Mouse (Mus musculus): ENCODE measurements around the gene Elovl6.

Elovl6 gene

GRCm38 (mm10) chr3:129647312-129647711, 115.2 kb downstream of the Elovl6 start:
- DNase-seq (ENCODE audit: low read depth): no peak

DNA sequence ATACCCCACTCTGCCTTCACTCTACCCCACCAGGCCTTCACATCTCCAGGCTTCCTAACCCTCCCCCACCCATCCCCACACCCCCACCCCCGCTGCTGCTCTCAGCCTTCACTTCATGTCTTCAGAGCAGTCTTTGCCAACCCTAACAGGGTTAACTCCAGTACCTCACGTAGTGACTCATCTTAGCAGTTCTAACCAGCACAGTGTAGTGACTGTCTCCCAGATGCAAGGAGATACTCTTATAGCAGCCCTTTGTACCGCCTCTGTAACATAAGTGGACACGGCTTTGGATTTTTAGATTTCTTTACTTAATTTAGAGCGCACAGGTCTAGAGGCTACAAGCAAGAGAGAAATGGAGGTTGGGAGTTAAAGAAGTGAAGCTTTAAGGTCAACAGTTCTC, 116.4 kb downstream of the Elovl6 start:
- DNase-seq (ENCODE audit: low read depth): no peak

- peak; percentile 24 for DNase-seq (ENCODE audit: low read depth)
These were observed 117.6 kb downstream of the Elovl6 start for GRCm38 (mm10) chr3:129649586-129650292.

DNA sequence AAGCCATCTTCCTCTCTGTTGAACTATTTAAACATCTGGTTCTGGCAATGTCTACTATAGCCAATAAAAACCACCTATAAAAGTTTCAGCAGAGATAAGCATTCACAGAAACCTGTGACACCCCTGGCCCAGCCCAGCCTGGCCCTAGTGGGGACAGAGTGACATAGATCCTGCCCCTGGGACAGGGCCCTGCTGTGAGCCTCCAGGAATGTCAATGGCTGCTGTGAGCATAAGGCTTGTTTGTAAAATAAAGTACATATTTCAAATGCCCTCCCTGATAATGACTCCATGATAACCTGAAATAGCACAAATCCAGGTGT, 118.1 kb downstream of the Elovl6 start:
- DNase-seq (ENCODE audit: low read depth): no peak

GRCm38 (mm10) chr3:129650931-129651330, 118.8 kb downstream of the Elovl6 start:
- no peak for DNase-seq (ENCODE audit: low read depth)

DNA sequence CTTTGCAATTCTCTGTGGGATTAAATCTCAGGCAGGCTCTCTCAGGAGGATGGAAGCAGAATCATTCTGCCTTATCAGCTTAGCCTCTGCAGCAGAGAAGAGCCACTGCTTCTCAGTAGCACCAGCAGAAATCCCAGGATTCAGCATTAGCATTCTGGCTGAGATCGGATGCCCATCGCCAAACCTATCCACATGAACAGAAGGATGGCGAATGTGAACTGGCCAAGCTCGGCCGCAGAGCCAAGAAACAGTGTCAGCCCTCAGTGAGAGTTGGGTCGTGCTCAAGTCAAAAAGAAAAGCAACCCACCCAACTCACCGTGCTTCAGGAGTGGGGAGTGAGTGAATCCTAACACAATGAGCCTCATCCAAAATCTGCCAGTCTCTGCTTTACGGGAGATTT, 119.6 kb downstream of the Elovl6 start:
- DNase-seq (ENCODE audit: low read depth): no peak

DNA sequence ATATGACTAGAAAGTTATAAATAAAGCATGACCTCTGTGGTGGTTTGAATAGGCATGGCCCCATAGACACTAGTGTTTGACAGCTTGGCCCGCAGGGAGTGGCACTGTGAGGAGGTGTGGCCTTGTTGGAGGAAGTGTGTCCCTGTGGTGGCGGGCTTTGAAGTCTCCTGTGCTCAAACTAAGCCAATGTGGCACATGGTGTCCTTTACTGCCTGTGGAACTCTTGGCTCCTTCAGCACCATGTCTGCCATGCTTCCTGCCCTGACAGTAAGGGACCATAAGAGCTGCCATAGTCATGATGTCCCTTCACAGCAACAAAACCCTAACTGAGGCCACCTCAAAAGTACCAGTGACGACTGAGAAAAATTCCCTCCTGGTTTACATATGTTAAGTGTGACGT, 120.3 kb downstream of the Elovl6 start:
- no peak for DNase-seq (ENCODE audit: low read depth)

- DNase-seq (ENCODE audit: low read depth): no peak
These were observed 124.4 kb downstream of the Elovl6 start for GRCm38 (mm10) chr3:129656540-129656939.

- no peak for DNase-seq (ENCODE audit: low read depth)
These were observed 125.1 kb downstream of the Elovl6 start for GRCm38 (mm10) chr3:129657222-129657621.

DNA sequence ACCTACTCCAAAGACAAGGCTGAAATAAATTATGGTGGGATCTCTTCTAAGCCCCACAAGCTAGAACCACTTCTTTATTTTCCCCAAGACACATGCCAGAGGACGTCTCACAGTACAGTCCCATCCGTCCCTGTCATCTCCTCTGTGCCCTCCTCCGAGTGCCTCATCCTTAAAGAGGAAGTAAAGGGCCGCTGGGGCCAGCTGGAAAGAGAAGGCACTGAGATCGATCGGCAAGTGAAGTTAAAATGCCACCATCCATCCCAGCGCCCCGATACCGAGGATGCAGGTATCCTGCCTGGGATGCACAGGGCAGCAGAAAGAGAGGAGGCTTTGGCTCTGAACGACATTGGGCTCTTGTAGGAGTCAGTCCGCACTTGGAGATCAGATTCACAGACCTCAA, 125.6 kb downstream of the Elovl6 start:
- DNase-seq (ENCODE audit: low read depth): no peak

DNA sequence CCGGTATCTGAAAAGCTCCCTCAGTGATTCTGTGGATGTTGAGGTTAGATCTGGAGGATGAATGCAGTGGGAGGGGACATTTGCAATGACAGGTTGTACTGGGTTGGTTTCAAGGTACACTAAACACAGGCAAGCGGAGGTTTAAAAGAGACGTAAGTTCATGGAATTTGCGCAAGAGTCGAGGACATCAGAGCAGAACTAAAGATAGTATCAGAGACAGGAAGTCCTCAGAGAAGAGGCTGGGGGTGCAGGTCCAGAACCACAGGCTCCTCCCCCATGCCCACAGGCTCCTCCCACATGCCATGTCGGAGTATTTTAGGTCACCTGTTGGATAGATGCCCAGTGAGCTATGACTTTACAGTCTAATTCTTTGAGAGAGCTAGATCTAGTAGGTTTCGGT, 126.6 kb downstream of the Elovl6 start:
- DNase-seq (ENCODE audit: low read depth): no peak

- no peak for DNase-seq (ENCODE audit: low read depth)
These were observed 131.8 kb downstream of the Elovl6 start for GRCm38 (mm10) chr3:129663906-129664305.

GRCm38 (mm10) chr3:129675923-129676322, 143.8 kb downstream of the Elovl6 start:
- DNase-seq (ENCODE audit: low read depth): no peak

- no peak for DNase-seq (ENCODE audit: low read depth)
These were observed 148.1 kb downstream of the Elovl6 start for GRCm38 (mm10) chr3:129680258-129680657.

GRCm38 (mm10) chr3:129681841-129682240, 149.7 kb downstream of the Elovl6 start:
- DNase-seq (ENCODE audit: low read depth): no peak

DNA sequence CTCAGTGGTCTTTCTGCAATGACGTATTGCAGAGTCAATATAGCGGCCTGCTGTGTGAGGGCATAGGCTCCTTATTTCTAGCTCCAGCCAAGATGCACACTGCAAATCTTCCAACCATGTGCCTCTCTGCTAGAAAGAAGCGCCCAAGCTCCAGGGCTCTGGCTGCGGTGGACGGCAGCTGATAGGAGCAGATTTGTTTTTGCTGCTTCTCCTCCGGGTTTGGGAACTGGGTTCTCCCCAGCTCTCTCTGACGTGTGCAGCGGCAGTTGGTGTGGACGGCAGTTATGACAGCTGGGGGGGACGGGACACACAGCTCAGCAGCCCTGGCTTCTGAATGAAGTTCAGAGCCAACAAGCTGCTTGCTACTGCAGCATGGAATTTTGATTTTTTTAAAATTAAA, 150.2 kb downstream of the Elovl6 start:
- DNase-seq (ENCODE audit: low read depth): no peak

DNA sequence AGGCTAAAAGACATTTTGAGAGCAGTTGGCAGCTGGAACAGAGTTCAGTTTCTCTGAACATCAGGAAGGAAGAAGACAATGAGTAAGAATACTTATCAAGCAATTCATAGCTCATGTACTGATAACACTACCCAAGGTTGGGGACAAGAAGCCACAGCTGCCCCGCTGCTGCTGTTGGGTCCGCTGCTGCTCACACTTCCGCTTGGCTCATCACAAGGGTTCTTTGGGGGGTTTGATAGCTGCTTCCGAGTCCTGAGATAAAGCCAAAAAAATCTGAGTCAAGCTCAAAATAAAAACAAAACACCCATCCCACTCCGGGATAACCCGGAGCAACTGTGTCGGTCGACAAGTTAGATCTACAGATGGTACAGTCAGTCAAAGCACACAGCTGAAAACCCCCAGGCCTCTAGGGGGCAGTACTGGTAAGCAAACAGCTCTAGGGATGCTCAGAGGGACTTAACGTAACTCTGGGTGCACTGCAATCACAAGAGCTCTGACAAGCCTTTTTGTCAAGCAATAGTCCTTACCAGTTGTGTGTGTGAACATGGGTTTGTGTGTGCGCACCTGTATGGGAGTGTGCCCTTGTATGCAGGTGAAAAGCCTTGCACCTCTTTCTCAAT, 151.0 kb downstream of the Elovl6 start:
- no peak for DNase-seq (ENCODE audit: low read depth)

GRCm38 (mm10) chr3:129686196-129686595, 154.0 kb downstream of the Elovl6 start:
- no peak for DNase-seq (ENCODE audit: low read depth)

DNA sequence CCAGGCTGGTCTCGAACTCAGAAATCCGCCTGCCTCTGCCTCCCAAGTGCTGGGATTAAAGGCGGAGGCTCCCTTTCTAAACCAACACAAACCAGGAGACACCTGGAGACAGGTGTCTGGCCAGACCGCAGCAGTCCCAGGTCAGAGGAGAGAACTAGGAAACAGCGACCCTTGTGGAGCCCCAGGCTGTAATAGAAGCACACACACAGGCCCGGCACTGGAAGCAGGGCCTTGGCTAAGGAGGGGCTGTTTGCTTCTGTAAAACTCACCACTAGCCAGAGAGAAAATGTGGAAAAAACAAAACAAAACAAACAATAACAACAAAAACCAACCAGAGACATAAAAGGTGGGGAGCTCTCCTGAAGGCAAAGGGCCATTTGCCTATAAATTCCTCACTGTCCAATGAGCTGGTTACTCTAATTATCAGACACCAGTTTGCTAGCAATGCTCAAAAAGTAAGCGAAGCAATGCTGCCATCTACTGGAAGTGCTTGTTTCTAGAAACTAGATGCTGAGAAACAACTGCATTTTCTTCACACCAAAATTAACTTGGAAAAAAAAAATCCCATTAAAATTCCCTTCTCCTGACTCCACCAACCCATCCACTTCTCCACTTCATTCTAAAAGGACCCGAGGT, 154.7 kb downstream of the Elovl6 start:
- peak; percentile 27 for DNase-seq (ENCODE audit: low read depth)

DNA sequence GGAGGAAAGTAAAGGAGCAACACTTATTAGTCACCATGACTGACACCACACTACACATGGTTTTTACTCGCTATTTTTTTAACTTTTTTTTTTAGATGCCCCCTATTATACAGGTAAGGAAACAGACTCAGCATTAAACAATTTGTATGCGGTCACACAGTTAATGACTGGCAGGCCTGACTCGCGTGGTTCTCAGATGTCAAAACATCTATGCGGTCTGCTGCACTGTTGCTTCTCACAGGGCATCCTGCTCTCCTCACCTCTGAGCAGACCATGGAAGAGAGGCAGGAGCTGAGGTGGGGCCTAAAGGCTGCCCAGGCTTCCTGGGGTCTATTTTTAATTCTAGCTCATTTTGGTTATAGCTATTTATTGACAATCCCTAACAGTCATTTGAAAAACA, 155.3 kb downstream of the Elovl6 start:
- no peak for DNase-seq (ENCODE audit: low read depth)
